Mouse (Mus musculus) thymus, postnatal 0 days (tissue): ENCODE results near the gene Lrrc3c. TPM values are rescaled to one million over a fixed set of nuclear protein-coding genes. Genes with fewer than 3 reads are reported as not detected.
A peak's percentile ranks its signal among the peaks of the same experiment; 100 is the strongest.

Experiments used
- DNase-seq: peaks from one replicate; pipeline ENCODE4 v3.0.0-alpha.2; 2015; ENCODE audit warnings: low spot score
- polyA plus RNA-seq: library from polyadenylated mRNA; unstranded; fragments of >200 nt; fragmentation: Nextera tagmentation; extraction: Ambion mirVana; gene quantifications from 2 replicates; pipeline ENCODE4 v1.2.1, GENCODE M21; 2015

Lrrc3c gene
- polyA plus RNA-seq, result not detected in 2 replicates

GRCm38 (mm10) chr11:98597991-98598390, at the start of gene Lrrc3c:
Gene Lrrc3c (plus strand): TSS chr11:98598291.
- DNase-seq, result no peak

DNA sequence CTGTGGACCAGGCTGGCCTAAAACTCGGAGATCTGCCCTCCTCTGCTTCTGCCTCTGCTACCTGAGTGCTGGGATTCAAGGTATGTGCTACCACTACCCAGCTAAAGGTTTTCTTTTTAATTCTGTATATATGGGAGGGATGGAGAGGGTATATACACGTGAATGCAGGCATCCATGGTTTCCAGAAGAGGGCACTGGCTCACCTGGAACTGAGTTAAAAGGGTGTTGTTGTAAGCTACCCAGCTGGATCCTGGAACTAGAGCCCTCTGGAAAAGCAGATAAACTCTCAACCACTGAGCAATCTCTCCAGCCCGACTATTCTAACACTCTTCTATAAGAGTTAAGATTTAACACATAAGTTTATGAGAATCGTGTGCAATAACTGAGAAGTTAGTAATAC, 48.7 kb upstream of the Lrrc3c start:
- no peak for DNase-seq

- DNase-seq, result no peak
These were observed 47.6 kb upstream of the Lrrc3c start for GRCm38 (mm10) chr11:98550311-98550974.

DNA sequence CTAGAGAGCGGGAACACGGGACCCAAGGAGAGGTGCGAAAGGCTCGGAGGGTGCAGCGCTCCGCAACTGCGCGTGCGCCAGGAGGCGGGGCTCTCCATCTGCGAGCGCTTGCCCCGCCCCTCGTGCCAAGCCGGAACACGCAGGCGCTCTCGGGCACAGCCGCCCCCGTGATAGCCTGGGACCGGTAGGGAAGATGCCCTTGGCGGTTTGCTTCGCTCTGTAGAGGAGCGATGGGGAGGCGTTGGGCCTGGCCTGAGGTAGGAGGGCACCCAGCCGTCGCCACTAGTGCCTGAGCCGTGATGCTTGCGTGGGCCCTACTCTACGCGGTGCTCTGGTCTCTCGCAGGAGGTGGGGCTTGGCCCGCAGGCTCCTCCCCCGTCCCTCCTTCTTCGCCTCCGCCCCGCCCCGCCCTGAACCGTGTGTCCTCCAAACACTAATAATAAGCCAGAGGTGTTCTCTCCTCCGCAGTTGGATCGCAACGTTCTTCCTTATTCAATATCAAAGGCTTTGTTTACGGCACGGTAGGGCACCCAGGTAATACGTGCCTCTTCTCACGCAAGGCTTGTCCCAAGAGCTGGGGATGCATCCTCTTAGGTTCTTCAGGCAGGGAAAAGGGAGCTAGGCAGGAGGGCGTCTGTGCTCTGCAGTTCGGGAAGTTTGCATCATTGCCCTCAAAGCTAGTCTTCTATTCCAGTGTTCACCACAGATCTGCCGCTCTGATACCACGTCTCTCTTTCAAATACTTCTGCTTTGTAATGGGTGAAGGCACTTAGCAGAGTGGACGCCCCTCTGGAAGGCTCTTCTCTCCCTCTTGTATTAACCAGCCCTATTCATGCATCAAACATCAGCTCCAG, 46.9 kb upstream of the Lrrc3c start, which contains the start of gene Zpbp2:
Gene Zpbp2 (plus strand): TSS at position 123 of the 854 bp plus-strand sequence.
- peak; percentile 98 for DNase-seq

- no peak for DNase-seq
These were observed 44.1 kb upstream of the Lrrc3c start for GRCm38 (mm10) chr11:98553966-98554365.

GRCm38 (mm10) chr11:98555124-98555700, 42.9 kb upstream of the Lrrc3c start:
- no peak for DNase-seq

DNA sequence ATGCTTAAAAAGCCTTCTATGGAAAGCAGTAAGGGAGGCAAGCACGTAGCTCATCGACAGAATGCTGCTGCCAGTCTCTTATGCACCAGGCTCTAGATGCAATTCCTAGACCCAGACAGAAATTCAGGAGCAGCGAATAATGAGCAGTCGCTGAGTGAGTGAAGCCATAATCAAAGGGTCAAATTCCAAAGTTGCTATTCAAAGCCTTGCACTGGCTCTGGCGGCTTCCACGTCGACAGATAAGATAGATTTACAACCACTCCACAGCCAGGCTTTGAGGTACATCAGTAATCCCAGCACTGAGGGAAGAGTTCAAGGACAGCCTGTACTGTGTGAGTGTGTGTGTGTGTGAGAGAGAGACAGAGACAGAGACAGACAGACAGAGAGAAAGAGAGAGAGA, 37.1 kb upstream of the Lrrc3c start:
- no peak for DNase-seq

DNA sequence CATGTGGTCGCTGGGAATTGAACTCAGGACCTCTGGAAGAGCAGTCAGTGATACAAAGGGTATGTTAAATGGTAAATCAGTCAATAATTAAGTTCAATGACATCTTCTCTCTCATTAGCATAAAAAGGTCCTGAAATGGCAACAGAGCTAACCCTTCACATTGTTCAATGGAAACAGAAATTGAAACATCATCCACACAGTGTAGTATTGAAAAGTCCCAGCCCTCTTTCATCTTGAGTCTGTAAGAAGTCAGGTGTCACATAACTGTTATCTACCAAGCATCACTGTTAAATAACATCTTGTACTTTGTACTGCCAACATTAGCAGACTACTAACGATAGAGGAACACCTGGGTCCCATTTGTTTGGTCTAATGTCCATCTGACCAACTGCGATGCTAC, 35.1 kb upstream of the Lrrc3c start:
- no peak for DNase-seq

DNA sequence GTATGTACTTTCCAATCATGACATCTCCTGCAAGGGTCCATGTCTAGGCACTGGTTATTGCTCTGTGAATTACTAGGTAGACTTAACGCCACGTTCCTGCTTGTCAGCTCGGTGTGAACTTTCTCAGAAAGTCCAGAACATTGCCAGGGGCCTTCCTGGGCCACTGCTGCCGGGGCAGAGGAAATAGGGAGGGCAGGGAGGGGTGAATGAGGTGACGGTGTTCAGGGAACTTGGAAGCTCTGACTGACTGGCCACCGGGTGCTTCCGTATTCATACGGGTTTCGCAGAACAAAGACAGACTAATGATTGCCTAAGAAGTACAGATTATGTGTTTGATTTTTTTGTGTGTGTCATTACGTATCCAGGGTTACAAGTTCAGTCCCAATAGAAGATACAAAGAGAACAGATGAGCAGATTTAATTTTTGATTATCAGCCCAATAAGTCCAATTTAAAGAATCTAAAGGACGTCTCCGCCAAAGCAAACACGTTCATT, 34.1 kb upstream of the Lrrc3c start:
- DNase-seq, result no peak

DNA sequence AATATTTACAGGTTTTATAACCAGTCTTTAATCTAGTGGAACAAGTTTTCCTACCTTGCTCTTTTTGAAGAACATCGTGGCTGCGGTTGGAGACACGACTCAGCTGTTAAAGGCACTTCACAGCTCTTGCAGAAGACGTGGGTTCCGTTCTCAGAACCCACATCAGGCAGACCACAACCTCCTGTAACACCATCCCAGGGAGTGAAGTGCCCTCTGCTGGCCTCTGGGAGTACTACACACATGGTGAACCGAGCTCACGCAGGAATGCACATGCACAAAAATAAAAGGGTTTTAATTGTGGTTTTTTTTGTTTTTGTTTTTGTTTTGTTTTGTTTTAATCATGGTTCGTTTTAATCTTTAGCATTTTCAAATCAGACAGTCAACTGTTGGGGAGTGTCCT, 29.8 kb upstream of the Lrrc3c start:
- peak; percentile 60 for DNase-seq

DNA sequence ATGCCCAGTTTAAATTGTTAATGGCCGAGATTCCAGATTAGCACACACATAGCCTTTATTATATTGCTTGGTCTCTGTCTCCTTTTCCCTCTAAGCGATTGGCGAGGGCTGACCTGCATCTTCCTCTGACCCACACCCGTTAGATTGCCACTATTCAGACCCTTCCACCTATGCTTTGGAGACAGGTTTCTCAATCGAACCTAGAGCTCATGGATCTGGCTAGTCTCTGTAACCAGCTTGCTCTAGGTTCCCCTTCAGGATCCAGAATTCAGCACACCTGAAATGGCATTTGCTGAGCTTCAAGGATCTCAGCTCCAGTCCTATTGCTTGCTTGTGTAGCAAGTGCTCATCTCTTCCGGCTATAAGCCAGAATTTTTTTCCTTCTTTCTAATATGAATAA, 28.6 kb upstream of the Lrrc3c start:
- no peak for DNase-seq

- no peak for DNase-seq
These were observed 20.3 kb upstream of the Lrrc3c start for GRCm38 (mm10) chr11:98577776-98578175.

DNA sequence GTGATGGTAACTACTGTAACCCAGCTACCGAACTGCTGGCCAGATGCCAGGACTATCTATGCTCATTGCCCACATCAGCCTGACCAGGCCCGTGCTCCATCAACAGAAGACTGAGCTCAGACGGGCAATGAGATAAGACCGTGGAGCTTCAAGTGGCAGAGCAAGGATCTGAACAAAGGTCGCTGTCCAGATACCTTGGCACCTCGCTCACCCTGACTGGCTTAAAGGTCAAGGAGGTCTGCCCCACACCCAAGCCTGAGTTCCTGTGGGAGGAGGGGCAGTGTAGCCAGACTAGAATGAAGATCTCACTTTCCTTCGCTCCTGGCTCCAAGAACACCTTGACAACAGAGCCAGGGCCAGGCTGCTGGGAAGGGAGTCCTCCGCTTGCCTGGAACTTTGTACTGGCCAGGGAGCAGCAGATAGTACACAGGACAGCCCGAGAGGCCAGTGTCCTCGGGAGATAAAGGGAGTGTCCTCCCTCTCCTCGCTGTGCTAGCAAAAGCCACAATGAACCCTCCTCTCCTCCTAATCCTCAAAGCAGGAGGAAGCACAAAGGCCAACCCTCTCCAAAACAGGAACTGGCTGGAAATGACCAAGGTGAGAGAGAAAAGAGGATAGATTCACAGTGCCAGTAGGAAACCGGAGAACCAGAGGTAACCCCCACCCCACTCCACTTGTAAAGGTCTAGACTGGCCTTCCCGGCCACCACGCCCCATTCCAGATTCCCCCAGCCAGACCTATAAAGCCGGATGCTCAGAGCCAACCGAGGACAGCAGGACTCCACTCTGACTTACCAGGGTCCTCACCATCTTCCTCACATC, 17.6 kb upstream of the Lrrc3c start:
- DNase-seq, result no peak

DNA sequence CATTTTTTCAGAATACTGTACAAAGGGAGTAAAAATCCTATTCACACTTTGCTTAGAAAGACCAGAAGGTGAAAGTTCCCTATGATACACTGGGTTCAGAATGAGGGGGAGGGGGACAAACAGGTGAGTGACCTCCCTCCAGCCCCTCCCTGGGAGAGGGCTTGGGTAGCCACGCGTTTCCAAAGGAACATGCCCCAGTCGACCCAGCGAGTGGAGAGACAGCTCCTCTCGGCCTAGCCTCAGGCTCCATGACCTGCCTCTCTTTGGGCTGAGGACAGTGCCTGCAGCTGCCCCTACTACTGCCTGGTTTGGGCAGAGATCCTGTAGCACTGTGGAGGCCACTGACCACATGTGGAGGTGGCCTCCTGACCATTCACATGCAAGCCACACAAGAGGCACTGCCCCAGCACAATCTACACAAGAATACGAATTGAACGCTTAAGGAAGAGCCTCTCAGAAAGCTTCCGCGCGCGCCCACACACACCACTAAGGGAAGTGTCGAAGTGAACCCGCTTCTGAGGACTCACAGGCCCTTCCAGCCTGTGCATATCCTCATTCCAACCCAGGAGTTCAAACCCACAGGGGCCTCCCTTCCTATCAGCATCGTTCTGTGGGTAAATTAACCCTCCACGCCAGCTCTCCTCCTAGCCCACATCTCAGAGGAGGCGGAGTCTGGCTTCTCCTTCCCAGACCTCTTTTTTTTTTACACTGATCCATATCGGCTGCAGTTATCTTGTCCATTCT, 16.6 kb upstream of the Lrrc3c start:
- no peak for DNase-seq

- no peak for DNase-seq
These were observed 16.1 kb upstream of the Lrrc3c start for GRCm38 (mm10) chr11:98582030-98582388.

DNA sequence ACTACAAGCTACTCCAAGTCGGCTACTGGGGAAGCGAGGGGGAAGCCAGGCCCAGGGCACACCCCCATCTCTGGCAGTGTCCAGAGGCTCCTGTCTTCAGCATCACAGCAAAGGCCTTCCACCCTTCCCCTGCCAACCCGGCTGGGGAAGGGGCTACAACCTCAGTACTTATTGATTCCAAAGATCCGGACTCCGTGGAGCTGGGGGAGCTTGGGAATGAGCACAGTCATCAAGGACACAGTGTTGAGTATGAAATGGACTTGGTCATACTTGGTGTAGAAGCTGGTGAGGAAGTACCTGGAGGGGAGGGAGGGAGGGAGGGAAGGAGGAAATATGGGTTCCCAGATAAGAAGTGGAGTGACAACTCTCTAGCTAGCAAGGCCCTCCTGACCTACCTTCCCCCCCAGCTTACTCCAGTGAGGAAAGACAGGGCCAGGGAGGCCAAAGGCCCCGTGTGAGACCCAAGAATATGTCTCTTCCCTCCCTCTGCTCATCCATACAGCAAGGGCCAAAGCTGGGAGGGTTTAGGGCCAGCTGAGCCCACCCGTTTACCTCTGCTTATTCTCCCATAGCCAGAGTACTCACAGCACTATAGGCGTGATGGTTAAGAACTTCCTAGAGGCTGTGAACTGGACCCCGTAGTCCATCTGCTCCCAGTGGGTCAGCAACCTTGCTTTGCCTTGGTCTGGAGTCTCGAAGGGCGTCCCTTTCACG, 15.4 kb upstream of the Lrrc3c start:
- no peak for DNase-seq

- DNase-seq, result no peak
These were observed 14.9 kb upstream of the Lrrc3c start for GRCm38 (mm10) chr11:98583265-98583552.

DNA sequence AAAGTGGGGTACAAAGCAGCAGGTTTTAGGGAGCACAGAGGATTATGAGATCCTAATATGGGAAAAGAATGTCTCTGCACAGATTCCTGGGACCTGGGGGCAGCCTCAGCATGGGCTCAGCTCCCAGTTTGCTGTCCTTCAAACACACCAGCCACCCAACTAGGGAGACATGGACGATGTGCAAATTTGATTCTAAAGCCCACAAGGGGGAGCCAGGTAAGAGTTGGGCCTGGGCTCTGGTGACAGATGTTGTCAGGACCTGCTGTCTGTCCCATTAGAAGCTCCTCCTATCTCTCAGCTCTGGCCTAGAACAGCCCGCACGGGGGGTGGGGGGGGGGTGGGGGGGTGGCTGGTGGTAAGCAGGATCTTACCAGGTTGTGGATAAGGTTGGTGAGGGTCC, 14.5 kb upstream of the Lrrc3c start:
- DNase-seq, result peak; percentile 41

DNA sequence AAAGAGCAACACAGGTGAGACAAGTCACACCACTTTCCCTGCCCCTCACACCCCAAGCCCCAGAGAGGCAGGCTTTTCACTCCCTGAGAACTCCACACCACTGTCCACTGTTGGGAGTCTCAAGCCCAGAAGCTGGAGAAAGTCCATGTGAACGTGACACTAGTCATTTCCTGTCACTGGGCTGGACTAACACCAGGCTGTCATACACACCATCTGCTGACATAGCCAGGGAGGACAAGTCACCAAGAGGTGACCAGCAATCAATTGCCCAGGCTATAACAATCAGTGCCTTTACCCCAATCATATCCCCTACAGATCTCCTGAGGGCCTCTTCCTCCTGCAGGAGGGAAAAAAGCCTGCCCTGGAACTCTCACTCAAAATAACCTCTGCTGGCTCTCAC, 13.9 kb upstream of the Lrrc3c start:
- DNase-seq, result no peak

- no peak for DNase-seq
These were observed 13.4 kb upstream of the Lrrc3c start for GRCm38 (mm10) chr11:98584629-98585177.
